Mouse (Mus musculus) macrophage (primary cell): Measurements from ENCODE around the gene Fam234b. TPM values are rescaled to one million over a fixed set of nuclear protein-coding genes. Genes with fewer than 3 reads are reported as not detected.

ENCODE experiments used
- H3K27ac ChIP-seq: fragments of 350-480 bp; formaldehyde crosslinking; 2 replicates; pipeline ENCODE4 v1.9.0; 2021
- H3K36me3 ChIP-seq: fragments of 350-480 bp; formaldehyde crosslinking; 2 replicates; pipeline ENCODE4 v1.9.0; 2021; ENCODE audit errors: inconsistent target
- H3K4me3 ChIP-seq: fragments of 350-480 bp; formaldehyde crosslinking; 2 replicates; pipeline ENCODE4 v1.9.0; 2021; ENCODE audit errors: inconsistent target
- H3K79me2 ChIP-seq: fragments of 350-480 bp; formaldehyde crosslinking; 2 replicates; pipeline ENCODE4 v1.9.0; 2021; ENCODE audit errors: inconsistent target
- WGBS: methylation state at CpG from one replicate; pipeline ENCODE4 v1.1.7; 2026; ENCODE audit warnings: inconsistent platforms; ENCODE audit not compliant: missing documents; 5-methylcytosine and 5-hydroxymethylcytosine counted together
- polyA plus RNA-seq: library from polyadenylated mRNA; stranded (reverse); fragments of 250-400 nt; gene quantifications from 3 replicates; pipeline ENCODE4 v1.2.4, GENCODE M21; 2018; ENCODE audit warnings: inconsistent platforms

Fam234b gene
- polyA plus RNA-seq, 1 experiment from 2014 or later: 4.6 TPM

- WGBS: 61% methylated on average over 24 of the region's 24 CpGs
- Histone ChIP-seq H3K4me3 (no peak overlapping the region), H3K27ac (peak overlapping the region; percentile 58)
Observed at GRCm38 (mm10) chr6:135251849-135252727, 54.3 kb downstream of the Fam234b start.

GRCm38 (mm10) chr6:135252728-135253077, 54.9 kb downstream of the Fam234b start:
- no peak overlapping the region for H3K4me3 ChIP-seq
- WGBS: 8% methylated on average over 16 of the region's 16 CpGs

More at GRCm38 (mm10) chr6:135251849-135252727, 54.3 kb downstream of the Fam234b start:
- Histone ChIP-seq H3K79me2 (no peaks in the 10 kb centered on the region), H3K36me3 (no peaks in the 10 kb centered on the region)

GRCm38 (mm10) chr6:135254153-135254552, 56.4 kb downstream of the Fam234b start, which contains the start of gene Gsg1:
Gsg1 (minus strand) TSS chr6:135254351.
- WGBS: 92% methylated on average over 7 of the region's 7 CpGs
- Histone ChIP-seq H3K27ac (no peak within 1 kb of the TSS), H3K36me3 (no peaks in the 10 kb centered on the region), H3K4me3 (no peak within 1 kb of the TSS), H3K79me2 (no peaks in the 10 kb centered on the region)

More at GRCm38 (mm10) chr6:135252728-135253077, 54.9 kb downstream of the Fam234b start:
- H3K27ac ChIP-seq: peak overlapping the region; percentile 58
- no peaks in the 10 kb centered on the region for H3K36me3 ChIP-seq
- H3K79me2 ChIP-seq: no peaks in the 10 kb centered on the region

- 96% methylated on average over 6 of the region's 6 CpGs for WGBS
- no peak overlapping the region for H3K4me3 ChIP-seq
- H3K79me2 ChIP-seq: no peaks in the 10 kb centered on the region
- H3K27ac ChIP-seq: no peak overlapping the region
- H3K36me3 ChIP-seq: no peaks in the 10 kb centered on the region
Observed at GRCm38 (mm10) chr6:135260435-135260834, 62.7 kb downstream of the Fam234b start.

GRCm38 (mm10) chr6:135261124-135261523, 63.3 kb downstream of the Fam234b start:
- no peaks in the 10 kb centered on the region for H3K36me3 ChIP-seq
- no peaks in the 10 kb centered on the region for H3K79me2 ChIP-seq
- H3K27ac ChIP-seq: no peak overlapping the region
- 60% methylated on average over 9 of the region's 9 CpGs for WGBS
- H3K4me3 ChIP-seq: no peak overlapping the region

- 58% methylated on average over 2 of the region's 2 CpGs for WGBS
- no peak overlapping the region for H3K27ac ChIP-seq
- no peaks in the 10 kb centered on the region for H3K36me3 ChIP-seq
- no peak overlapping the region for H3K4me3 ChIP-seq
- no peaks in the 10 kb centered on the region for H3K79me2 ChIP-seq
Observed at GRCm38 (mm10) chr6:135262565-135262964, 64.8 kb downstream of the Fam234b start.

- Histone ChIP-seq H3K36me3 (no peaks in the 10 kb centered on the region), H3K27ac (no peak overlapping the region), H3K4me3 (no peak overlapping the region), H3K79me2 (no peaks in the 10 kb centered on the region)
- 97% methylated on average over 6 of the region's 6 CpGs for WGBS
Observed at GRCm38 (mm10) chr6:135264136-135264535, 66.4 kb downstream of the Fam234b start.

GRCm38 (mm10) chr6:135266056-135266455, 68.3 kb downstream of the Fam234b start:
- no peaks in the 10 kb centered on the region for H3K36me3 ChIP-seq
- no peak overlapping the region for H3K4me3 ChIP-seq
- no peak overlapping the region for H3K27ac ChIP-seq
- WGBS: 90% methylated on average over 1 of the region's 1 CpGs
- H3K79me2 ChIP-seq: no peaks in the 10 kb centered on the region

GRCm38 (mm10) chr6:135267221-135267620, 69.4 kb downstream of the Fam234b start:
- WGBS: 54% methylated on average over 3 of the region's 3 CpGs
- H3K27ac ChIP-seq: no peak overlapping the region
- H3K36me3 ChIP-seq: no peaks in the 10 kb centered on the region
- no peaks in the 10 kb centered on the region for H3K79me2 ChIP-seq
- no peak overlapping the region for H3K4me3 ChIP-seq

- no peaks in the 10 kb centered on the region for H3K79me2 ChIP-seq
- no peak overlapping the region for H3K4me3 ChIP-seq
- H3K36me3 ChIP-seq: no peaks in the 10 kb centered on the region
- no peak overlapping the region for H3K27ac ChIP-seq
Observed at GRCm38 (mm10) chr6:135268392-135268791, 70.6 kb downstream of the Fam234b start.

GRCm38 (mm10) chr6:135269626-135270025, 71.8 kb downstream of the Fam234b start:
- WGBS: 91% methylated on average over 6 of the region's 6 CpGs
- Histone ChIP-seq H3K36me3 (no peaks in the 10 kb centered on the region), H3K27ac (no peak overlapping the region), H3K79me2 (no peaks in the 10 kb centered on the region), H3K4me3 (no peak overlapping the region)

GRCm38 (mm10) chr6:135271761-135272160, 74.0 kb downstream of the Fam234b start:
- Histone ChIP-seq H3K79me2 (no peaks in the 10 kb centered on the region), H3K4me3 (no peak overlapping the region), H3K27ac (no peak overlapping the region), H3K36me3 (no peaks in the 10 kb centered on the region)
- 95% methylated on average over 2 of the region's 2 CpGs for WGBS

GRCm38 (mm10) chr6:135273066-135273465, 75.3 kb downstream of the Fam234b start:
- Histone ChIP-seq H3K36me3 (no peaks in the 10 kb centered on the region), H3K27ac (no peak overlapping the region), H3K4me3 (no peak overlapping the region), H3K79me2 (no peaks in the 10 kb centered on the region)
- 75% methylated on average over 6 of the region's 6 CpGs for WGBS

GRCm38 (mm10) chr6:135275231-135275630, 77.5 kb downstream of the Fam234b start:
- no peaks in the 10 kb centered on the region for H3K79me2 ChIP-seq
- no peak overlapping the region for H3K27ac ChIP-seq
- no peak overlapping the region for H3K4me3 ChIP-seq
- WGBS: 93% methylated on average over 4 of the region's 4 CpGs
- no peaks in the 10 kb centered on the region for H3K36me3 ChIP-seq

- H3K4me3 ChIP-seq: no peak overlapping the region
- no peak overlapping the region for H3K27ac ChIP-seq
- H3K36me3 ChIP-seq: no peaks in the 10 kb centered on the region
- 92% methylated on average over 6 of the region's 6 CpGs for WGBS
- H3K79me2 ChIP-seq: no peaks in the 10 kb centered on the region
Observed at GRCm38 (mm10) chr6:135276474-135277295, 78.9 kb downstream of the Fam234b start.
